Mouse (Mus musculus): ENCODE data around the gene Gm5617. TPM values are rescaled to one million over a fixed set of nuclear protein-coding genes. Genes with fewer than 3 reads are reported as not detected.

Gene Gm5617
- polyA plus RNA-seq (2017; shearing (Covaris generic)): 17.3 TPM

DNA sequence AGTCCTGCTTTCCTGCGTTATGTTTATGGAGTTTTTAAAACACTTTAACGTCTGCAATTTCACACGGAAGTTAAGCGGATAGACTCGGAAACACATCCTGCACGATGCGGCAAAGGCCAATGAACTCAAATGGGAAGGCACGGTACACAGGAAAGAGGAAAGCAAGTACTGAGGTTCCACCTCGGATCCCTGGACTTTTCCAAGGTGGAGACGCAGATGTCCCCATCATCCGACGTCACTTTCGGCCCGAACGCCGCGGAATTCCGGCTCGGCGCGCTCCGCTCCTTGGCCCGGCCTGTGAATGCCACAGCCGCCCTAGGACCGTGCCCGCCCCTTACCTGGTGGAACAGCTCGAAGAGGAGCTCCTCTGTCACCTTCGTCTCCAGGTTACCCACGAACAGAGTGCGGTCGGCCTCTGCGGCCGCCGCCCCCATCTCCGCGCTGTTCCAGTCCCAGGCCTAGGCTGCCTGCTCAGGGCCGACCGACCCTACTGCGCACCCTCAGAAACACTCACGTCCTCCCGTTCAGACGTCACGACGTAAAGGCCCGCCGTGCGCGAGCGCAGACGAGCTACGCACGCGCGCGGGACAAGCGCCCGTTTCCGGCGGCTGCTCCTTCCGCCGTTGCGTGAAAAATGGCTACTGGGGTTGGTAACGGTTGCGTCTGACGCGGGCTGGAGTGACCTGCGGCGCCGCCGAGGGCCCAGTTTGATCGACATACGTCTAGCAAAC, at the start of gene Gm5617, which contains the start of gene Rbm7:
Gene Gm5617 (plus strand): TSS at position 626 of the 731 bp plus-strand sequence.
Gene Rbm7 (minus strand): TSS at position 483 of the 731 bp plus-strand sequence.

GRCm38 (mm10) chr9:48480411-48481213, 14.6 kb upstream of the Gm5617 start, which contains the start of gene Rexo2:
Rexo2 (minus strand) TSS chr9:48480623.

Other genes with a start within 250 kb of the Gm5617 start
- gene Nxpe2, start 142.0 kb upstream of the Gm5617 start, polyA plus RNA-seq (2017; shearing (Covaris generic)): 0.56 TPM
- gene Rexo2, start 14.8 kb upstream of the Gm5617 start, polyA plus RNA-seq (2017; shearing (Covaris generic)): 182 TPM
- 194 TPM for gene Rbm7, start 143 bp upstream of the Gm5617 start, polyA plus RNA-seq (2017; shearing (Covaris generic))
- not detected for gene Nnmt, start 109.7 kb downstream of the Gm5617 start, polyA plus RNA-seq (2017; shearing (Covaris generic))

Measured in inflammation-experienced regulatory T-cells, adult 16 weeks (primary cell).